Mouse (Mus musculus) kidney, postnatal 36 days (tissue): ENCODE results near the gene Hmgb1.

Source experiments
- DNase-seq, 2 experiments: peaks; one replicate each; pipeline ENCODE4 v3.0.0; 2021 to 2022; ENCODE audit warnings: mixed read lengths in 2 of 2

Gene Hmgb1

GRCm38 (mm10) chr5:149184844-149185186 lies 526 bp upstream of the Hmgb1 start:
- DNase-seq = peak; percentile 45 to 67

- peak in 1 of 2 experiments; percentile 58 for DNase-seq
Measured at GRCm38 (mm10) chr5:149183721-149184103, 577 bp downstream of the Hmgb1 start.

- DNase-seq = no peak
Measured at GRCm38 (mm10) chr5:149183122-149183521, 1.2 kb downstream of the Hmgb1 start.

GRCm38 (mm10) chr5:149182186-149182870 lies 2.0 kb downstream of the Hmgb1 start:
- DNase-seq = no peak

- no peak for DNase-seq
Measured at GRCm38 (mm10) chr5:149179826-149180225, 4.5 kb downstream of the Hmgb1 start.

GRCm38 (mm10) chr5:149178095-149178494 lies 6.2 kb downstream of the Hmgb1 start:
- no peak for DNase-seq

- no peak for DNase-seq
Measured at GRCm38 (mm10) chr5:149175736-149176135, 8.6 kb downstream of the Hmgb1 start.

GRCm38 (mm10) chr5:149174527-149174926 lies 9.8 kb downstream of the Hmgb1 start:
- no peak for DNase-seq

- no peak for DNase-seq
Measured at GRCm38 (mm10) chr5:149172246-149172645, 12.0 kb downstream of the Hmgb1 start.

GRCm38 (mm10) chr5:149170841-149171588 lies 13.3 kb downstream of the Hmgb1 start:
- peak; percentile 58 for DNase-seq

GRCm38 (mm10) chr5:149168816-149169215 lies 15.5 kb downstream of the Hmgb1 start:
- DNase-seq = no peak

GRCm38 (mm10) chr5:149168051-149168450 lies 16.2 kb downstream of the Hmgb1 start:
- no peak for DNase-seq

GRCm38 (mm10) chr5:149166011-149166410 lies 18.3 kb downstream of the Hmgb1 start:
- no peak for DNase-seq

GRCm38 (mm10) chr5:149164881-149165280 lies 19.4 kb downstream of the Hmgb1 start:
- DNase-seq = peak; percentile 65 to 72

- no peak for DNase-seq
Measured at GRCm38 (mm10) chr5:149162890-149163289, 21.4 kb downstream of the Hmgb1 start.

GRCm38 (mm10) chr5:149160469-149160868 lies 23.8 kb downstream of the Hmgb1 start:
- no peak for DNase-seq

- DNase-seq = peak; percentile 61 to 86
Measured at GRCm38 (mm10) chr5:149159021-149159420, 25.3 kb downstream of the Hmgb1 start.

GRCm38 (mm10) chr5:149156886-149157563 lies 27.3 kb downstream of the Hmgb1 start:
- DNase-seq = peak; percentile 36 to 53

- peak; percentile 37 to 47 for DNase-seq
Measured at GRCm38 (mm10) chr5:149152774-149153155, 31.5 kb downstream of the Hmgb1 start.

GRCm38 (mm10) chr5:149152063-149152773 lies 32.1 kb downstream of the Hmgb1 start:
- DNase-seq = peak; percentile 46 to 48

- DNase-seq = no peak
Measured at GRCm38 (mm10) chr5:149150882-149151281, 33.4 kb downstream of the Hmgb1 start.

GRCm38 (mm10) chr5:149147386-149148000 lies 36.8 kb downstream of the Hmgb1 start:
- DNase-seq = no peak

GRCm38 (mm10) chr5:149146691-149147090 lies 37.6 kb downstream of the Hmgb1 start:
- DNase-seq = no peak
